Mouse (Mus musculus): ENCODE measurements around the gene Nsmce4a. TPM values are rescaled to one million over a fixed set of nuclear protein-coding genes. Genes with fewer than 3 reads are reported as not detected.
A peak's percentile ranks its signal among the peaks of the same experiment; 100 is the strongest.
"Not testable (repeated sequence)": the region's sequence is repeated elsewhere in the genome, so short reads cannot be mapped to it uniquely, and the experiment has no call there.

The Nsmce4a gene
- polyA plus RNA-seq, 1 experiment from 2014 or later = 125 TPM

GRCm38 (mm10) chr7:130547635-130548175, 25.2 kb downstream of the Nsmce4a start:
- no peaks in the 10 kb centered on the region for H3K9me3 ChIP-seq
- H3K4me2 ChIP-seq = peak overlapping the region; percentile 71
- H3K9ac ChIP-seq = no peak overlapping the region
- peak overlapping the region; percentile 95 for H3K4me3 ChIP-seq
- peaks cover 23% of the 10 kb centered on the region for H3K36me3 ChIP-seq
- 78% methylated on average over 12 of the region's 12 CpGs for WGBS
- no peaks in the 10 kb centered on the region for H3K27me3 ChIP-seq
- H3K27ac ChIP-seq = peak overlapping the region; percentile 100
- peaks cover 20% of the 10 kb centered on the region for H3K4me1 ChIP-seq
- ATAC-seq (ENCODE audit: insufficient number of reproducible peaks, low FRiP score, low TSS enrichment, low read depth) = no peak

GRCm38 (mm10) chr7:130546791-130547484, 26.0 kb downstream of the Nsmce4a start:
- H3K4me1 ChIP-seq = peaks cover 20% of the 10 kb centered on the region
- peak; percentile 91 for ATAC-seq (ENCODE audit: insufficient number of reproducible peaks, low FRiP score, low TSS enrichment, low read depth)
- whole genome bisulfite sequencing = under 1% methylated on average over 84 of the region's 84 CpGs
- H3K36me3 ChIP-seq = peaks cover 28% of the 10 kb centered on the region
- H3K27me3 ChIP-seq = no peaks in the 10 kb centered on the region
- peak overlapping the region; percentile 100 for H3K27ac ChIP-seq
- peak overlapping the region; percentile 95 for H3K4me3 ChIP-seq
- H3K9ac ChIP-seq = peak overlapping the region; percentile 98
- H3K9me3 ChIP-seq = no peaks in the 10 kb centered on the region
- peak overlapping the region; percentile 71 for H3K4me2 ChIP-seq

DNA sequence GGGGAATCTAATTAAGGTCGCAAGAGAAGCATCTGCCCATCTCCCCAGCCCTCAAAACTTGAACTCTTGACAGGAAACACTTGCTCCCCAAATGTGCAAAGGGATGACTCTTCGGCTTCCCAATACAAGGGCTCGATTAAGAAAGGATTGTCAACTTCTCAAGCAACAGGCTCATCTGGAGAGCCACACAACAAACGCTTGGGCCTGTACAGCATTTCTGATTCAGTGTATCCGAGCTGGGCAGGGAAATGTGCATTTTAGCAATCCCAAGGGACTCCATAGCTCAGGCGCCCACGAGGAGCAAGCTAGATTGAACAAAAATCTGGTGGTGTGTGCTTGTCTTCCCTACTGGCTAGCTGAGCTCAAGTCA, 26.5 kb downstream of the Nsmce4a start:
- Histone ChIP-seq H3K4me3 (peak overlapping the region; percentile 95), H3K27ac (peak overlapping the region; percentile 100), H3K27me3 (no peaks in the 10 kb centered on the region), H3K4me2 (peak overlapping the region; percentile 71), H3K36me3 (peaks cover 33% of the 10 kb centered on the region), H3K9me3 (no peaks in the 10 kb centered on the region), H3K4me1 (peaks cover 20% of the 10 kb centered on the region), H3K9ac (peak overlapping the region; percentile 98)
- no peak for ATAC-seq (ENCODE audit: insufficient number of reproducible peaks, low FRiP score, low TSS enrichment, low read depth)
- 4% methylated on average over 7 of the region's 7 CpGs for WGBS

DNA sequence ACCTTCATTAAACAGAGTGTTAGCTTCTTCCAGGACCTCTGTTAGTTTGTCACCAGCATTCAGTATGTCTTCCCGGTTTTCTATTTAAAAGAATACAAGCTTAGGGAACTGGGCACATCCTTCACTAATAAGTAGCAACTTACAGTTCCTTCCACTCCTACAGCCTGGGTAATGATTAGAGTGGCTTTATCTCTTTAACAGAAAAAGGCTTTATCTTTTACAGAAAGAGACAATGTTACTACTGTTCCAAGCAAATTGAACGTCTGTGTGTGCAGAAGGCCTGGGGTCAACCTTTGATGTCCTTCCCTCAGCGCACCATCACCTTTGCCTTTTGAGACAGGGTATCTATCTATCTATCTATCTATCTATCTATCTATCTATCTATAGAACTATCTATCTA, 27.0 kb downstream of the Nsmce4a start:
- Histone ChIP-seq H3K9ac (peak overlapping the region; percentile 98; the same call in 1 of the 2 replicates), H3K4me1 (peaks cover 20% of the 10 kb centered on the region), H3K36me3 (peaks cover 36% of the 10 kb centered on the region), H3K4me2 (peak overlapping the region; percentile 71), H3K9me3 (no peaks in the 10 kb centered on the region), H3K27me3 (no peaks in the 10 kb centered on the region), H3K27ac (no peak overlapping the region; the same call in 1 of the 2 replicates), H3K4me3 (peak overlapping the region; percentile 95)
- WGBS = 57% methylated on average over 3 of the region's 3 CpGs
- ATAC-seq (ENCODE audit: insufficient number of reproducible peaks, low FRiP score, low TSS enrichment, low read depth) = no peak

GRCm38 (mm10) chr7:130545401-130545800, 27.5 kb downstream of the Nsmce4a start:
- 89% methylated on average over 5 of the region's 5 CpGs for whole genome bisulfite sequencing
- no peak overlapping the region for H3K27ac ChIP-seq
- H3K27me3 ChIP-seq = no peaks in the 10 kb centered on the region
- peak overlapping the region; percentile 71; the same call in 1 of the 2 replicates for H3K4me2 ChIP-seq
- H3K4me1 ChIP-seq = peaks cover 20% of the 10 kb centered on the region
- ATAC-seq (ENCODE audit: insufficient number of reproducible peaks, low FRiP score, low TSS enrichment, low read depth) = no peak
- H3K36me3 ChIP-seq = peaks cover 38% of the 10 kb centered on the region
- H3K4me3 ChIP-seq = peak overlapping the region; percentile 95; the same call in 1 of the 2 replicates
- no peaks in the 10 kb centered on the region for H3K9me3 ChIP-seq
- H3K9ac ChIP-seq = no peak overlapping the region

- no peaks in the 10 kb centered on the region for H3K9me3 ChIP-seq
- H3K4me3 ChIP-seq = no peak overlapping the region
- no peak overlapping the region for H3K27ac ChIP-seq
- no peak overlapping the region for H3K4me2 ChIP-seq
- no peak for ATAC-seq (ENCODE audit: insufficient number of reproducible peaks, low FRiP score, low TSS enrichment, low read depth)
- H3K27me3 ChIP-seq = no peaks in the 10 kb centered on the region
- H3K9ac ChIP-seq = no peak overlapping the region
- H3K36me3 ChIP-seq = peaks cover 59% of the 10 kb centered on the region
- H3K4me1 ChIP-seq = peaks cover 20% of the 10 kb centered on the region
- WGBS = 89% methylated on average over 4 of the region's 4 CpGs
These were observed 29.7 kb downstream of the Nsmce4a start for GRCm38 (mm10) chr7:130543181-130543580.

DNA sequence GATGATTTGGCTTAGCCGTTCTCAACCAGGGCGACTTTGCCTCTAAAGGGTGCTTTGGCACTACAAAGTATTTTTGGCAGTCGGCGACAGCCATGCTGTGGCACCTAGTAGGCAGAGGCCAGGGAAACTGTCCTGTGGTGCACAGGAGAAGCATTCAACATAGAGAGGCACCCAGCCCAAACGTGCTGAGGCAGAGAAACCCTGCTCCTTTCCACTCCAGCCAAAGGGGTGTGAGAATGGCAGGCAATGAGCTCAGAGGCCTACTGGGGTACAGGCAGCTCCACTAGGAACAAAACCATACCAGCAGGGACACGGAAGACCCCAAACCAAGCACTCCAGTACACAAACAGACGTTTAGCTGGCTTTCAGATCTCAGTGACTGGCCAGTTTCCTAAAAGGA, 32.7 kb downstream of the Nsmce4a start:
- Histone ChIP-seq H3K9ac (no peak overlapping the region), H3K27ac (no peak overlapping the region), H3K9me3 (no peaks in the 10 kb centered on the region), H3K4me3 (no peak overlapping the region), H3K4me1 (peaks cover 4% of the 10 kb centered on the region; the same call in 1 of the 2 replicates), H3K27me3 (no peaks in the 10 kb centered on the region), H3K36me3 (peaks cover 86% of the 10 kb centered on the region), H3K4me2 (no peak overlapping the region)
- WGBS = 83% methylated on average over 7 of the region's 7 CpGs
- ATAC-seq (ENCODE audit: insufficient number of reproducible peaks, low FRiP score, low TSS enrichment, low read depth) = no peak

DNA sequence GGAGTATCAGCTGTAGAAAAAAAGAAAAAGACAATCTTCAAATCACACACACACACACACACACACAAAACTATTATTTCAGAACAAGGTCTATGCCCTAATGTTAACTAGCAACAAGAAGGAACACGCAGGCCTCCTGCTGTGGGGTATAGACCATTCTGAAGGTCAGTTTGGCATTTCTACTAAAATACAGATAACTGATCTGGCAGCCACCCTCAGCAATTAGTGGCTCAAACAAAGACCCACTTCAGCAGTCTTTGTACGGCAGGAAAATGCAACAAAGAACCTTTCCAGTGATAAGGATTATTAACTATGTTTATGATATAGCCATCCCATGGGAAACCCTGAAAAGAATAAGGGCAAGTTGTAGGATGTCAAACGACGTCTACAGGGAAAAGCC, 35.9 kb downstream of the Nsmce4a start:
- H3K36me3 ChIP-seq = peaks cover 78% of the 10 kb centered on the region
- no peak overlapping the region for H3K9ac ChIP-seq
- H3K9me3 ChIP-seq = no peaks in the 10 kb centered on the region
- 88% methylated on average over 4 of the region's 4 CpGs for WGBS
- no peaks in the 10 kb centered on the region for H3K4me1 ChIP-seq
- no peak overlapping the region for H3K4me2 ChIP-seq
- no peak overlapping the region for H3K27ac ChIP-seq
- H3K27me3 ChIP-seq = no peaks in the 10 kb centered on the region
- no peak overlapping the region for H3K4me3 ChIP-seq
- ATAC-seq (ENCODE audit: insufficient number of reproducible peaks, low FRiP score, low TSS enrichment, low read depth) = no peak

GRCm38 (mm10) chr7:130535174-130535573, 37.7 kb downstream of the Nsmce4a start:
- H3K4me3 ChIP-seq = no peak overlapping the region
- H3K27me3 ChIP-seq = no peaks in the 10 kb centered on the region
- no peaks in the 10 kb centered on the region for H3K9me3 ChIP-seq
- no peak for ATAC-seq (ENCODE audit: insufficient number of reproducible peaks, low FRiP score, low TSS enrichment, low read depth)
- H3K9ac ChIP-seq = no peak overlapping the region
- H3K4me1 ChIP-seq = no peaks in the 10 kb centered on the region
- peaks cover 75% of the 10 kb centered on the region for H3K36me3 ChIP-seq
- no peak overlapping the region for H3K4me2 ChIP-seq
- no peak overlapping the region for H3K27ac ChIP-seq
- WGBS = 83% methylated on average over 4 of the region's 4 CpGs

DNA sequence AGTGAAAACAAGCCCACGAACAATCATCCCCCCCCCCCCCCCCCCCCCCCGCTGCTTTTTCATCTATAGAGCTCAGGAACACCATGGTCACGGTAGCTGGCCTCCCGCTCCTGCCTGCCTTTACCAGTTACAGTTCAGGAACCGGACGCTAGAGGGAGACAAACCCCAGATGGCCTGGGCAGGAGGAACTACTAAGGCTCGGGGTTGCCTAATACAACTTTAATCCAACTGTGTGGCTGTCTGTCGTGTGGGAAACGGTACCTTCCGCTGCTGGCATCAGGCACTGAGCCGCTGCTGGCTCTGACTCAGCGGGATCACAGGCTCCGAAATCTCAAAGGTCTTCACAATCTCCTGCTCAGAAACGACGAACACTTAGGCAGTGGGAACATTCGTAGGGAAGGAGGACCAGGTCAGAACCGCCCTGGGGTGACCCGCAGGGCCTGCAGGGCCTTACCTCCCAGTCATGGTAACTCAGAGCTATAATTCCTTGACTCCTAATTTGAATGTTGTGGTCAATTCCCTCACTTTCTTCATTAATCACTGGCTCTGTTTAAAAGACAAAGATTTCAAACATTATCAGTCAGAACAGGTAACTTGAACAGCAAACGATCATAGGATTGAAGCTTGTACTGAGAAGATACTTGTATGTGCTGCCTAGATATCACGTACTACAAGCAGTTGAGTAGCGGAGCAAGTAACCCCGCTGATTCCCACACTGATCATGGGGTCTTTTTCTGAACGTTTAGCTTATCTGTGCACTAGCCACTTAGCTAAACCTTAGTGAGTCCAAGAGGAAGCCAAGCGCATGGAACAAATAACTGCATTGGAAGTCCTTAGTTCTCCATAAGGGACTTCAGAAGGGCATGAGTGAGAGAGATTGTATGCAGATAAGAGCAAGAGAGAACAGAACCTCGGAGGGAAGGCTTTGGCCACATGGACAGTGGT, 39.3 kb downstream of the Nsmce4a start:
- 50% methylated on average over 23 of the region's 25 CpGs for WGBS
- H3K9me3 ChIP-seq = no peaks in the 10 kb centered on the region
- no peak overlapping the region for H3K9ac ChIP-seq
- H3K27me3 ChIP-seq = no peaks in the 10 kb centered on the region
- no peaks in the 10 kb centered on the region for H3K4me1 ChIP-seq
- no peak overlapping the region for H3K27ac ChIP-seq
- no peak for ATAC-seq (ENCODE audit: insufficient number of reproducible peaks, low FRiP score, low TSS enrichment, low read depth)
- H3K4me3 ChIP-seq = no peak overlapping the region
- H3K4me2 ChIP-seq = no peak overlapping the region
- peaks cover 60% of the 10 kb centered on the region for H3K36me3 ChIP-seq

DNA sequence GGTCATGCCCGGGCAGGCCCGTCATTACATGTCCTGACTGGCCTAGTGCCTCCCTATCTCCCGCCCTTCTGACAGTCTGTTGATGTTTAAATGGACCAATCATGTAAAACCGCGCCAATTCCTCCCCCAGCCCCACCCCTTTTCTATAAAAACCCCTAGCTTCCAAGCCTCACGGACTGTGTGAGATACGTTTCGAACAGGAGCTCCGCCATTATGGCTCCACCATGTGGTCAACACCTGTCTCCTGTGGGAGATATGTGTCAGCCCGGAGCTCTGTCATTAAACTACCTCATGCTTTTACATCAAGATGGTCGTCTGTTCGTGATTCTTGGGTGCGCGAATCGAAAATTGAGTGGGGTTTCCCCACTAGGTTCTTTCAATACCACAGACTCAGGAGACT, 41.8 kb downstream of the Nsmce4a start:
- H3K4me2 ChIP-seq; H3K27ac ChIP-seq; H3K27me3 ChIP-seq; ATAC-seq (ENCODE audit: insufficient number of reproducible peaks, low FRiP score, low TSS enrichment, low read depth); H3K4me3 ChIP-seq; H3K4me1 ChIP-seq; H3K9me3 ChIP-seq; H3K9ac ChIP-seq: not testable (repeated sequence)
- 87% methylated on average over 14 of the region's 15 CpGs for WGBS
- H3K36me3 ChIP-seq = peaks cover 38% of the 10 kb centered on the region

- Histone ChIP-seq H3K27me3 (no peaks in the 10 kb centered on the region), H3K9me3 (no peaks in the 10 kb centered on the region), H3K36me3 (peaks cover 12% of the 10 kb centered on the region), H3K4me3 (no peak overlapping the region), H3K9ac (no peak overlapping the region), H3K4me1 (peaks cover 3% of the 10 kb centered on the region; the same call in 1 of the 2 replicates), H3K27ac (no peak overlapping the region), H3K4me2 (no peak overlapping the region)
- WGBS = 44% methylated on average over 9 of the region's 9 CpGs
- no peak for ATAC-seq (ENCODE audit: insufficient number of reproducible peaks, low FRiP score, low TSS enrichment, low read depth)
These were observed 45.6 kb downstream of the Nsmce4a start for GRCm38 (mm10) chr7:130527306-130527705.

All from limb, embryonic 15.5 days (tissue).